Mouse (Mus musculus) C2C12 (cell line): ENCODE data around the gene Usp1. TPM values are rescaled to one million over a fixed set of nuclear protein-coding genes. Genes with fewer than 3 reads are reported as not detected.
"Not testable (repeated sequence)": the region's sequence is repeated elsewhere in the genome, so short reads cannot be mapped to it uniquely, and the experiment has no call there.

Experiments used
- H3K27me3 ChIP-seq: one replicate; pipeline ENCODE4 v1.6.1; 2011; ENCODE audit not compliant: control insufficient read depth, insufficient read depth, insufficient read length
- H3K36me3 ChIP-seq: one replicate; pipeline ENCODE4 v1.6.1; 2011; ENCODE audit not compliant: control insufficient read depth, insufficient read depth
- H3K4me3 ChIP-seq: one replicate; pipeline ENCODE4 v1.5.1; 2011; ENCODE audit warnings: mild to moderate bottlenecking, control low read depth; ENCODE audit not compliant: poor library complexity, insufficient read depth, severe bottlenecking
- H3K79me2 ChIP-seq: one replicate; pipeline ENCODE4 v1.6.1; 2011; ENCODE audit not compliant: control insufficient read depth, insufficient read depth
- H3K79me3 ChIP-seq: one replicate; pipeline ENCODE4 v1.6.1; 2011; ENCODE audit warnings: low read depth, control low read depth
- H3ac ChIP-seq: one replicate; pipeline ENCODE3; 2011; ENCODE audit warnings: low read depth; ENCODE audit not compliant: control insufficient read depth, insufficient read length
- CEBPB ChIP-seq: IDR thresholded peaks from one replicate; pipeline ENCODE4 v1.6.1; 2011; ENCODE audit warnings: low read depth, mild to moderate bottlenecking, control low read depth, moderate library complexity
- CTCF ChIP-seq: IDR thresholded peaks from one replicate; pipeline ENCODE4 v1.5.1; 2011; ENCODE audit not compliant: control insufficient read depth, insufficient read depth, insufficient read length
- FOSL1 ChIP-seq: IDR thresholded peaks from one replicate; pipeline ENCODE4 v1.8.0; 2011; ENCODE audit warnings: mild to moderate bottlenecking, low read length; ENCODE audit not compliant: poor library complexity, insufficient read depth, severe bottlenecking
- MAX ChIP-seq: IDR thresholded peaks from one replicate; pipeline ENCODE4 v1.6.1; 2011; ENCODE audit warnings: mild to moderate bottlenecking, control low read depth
- MYOD1 ChIP-seq: IDR thresholded peaks from one replicate; pipeline ENCODE4 v1.6.1; 2011; ENCODE audit warnings: low read depth; ENCODE audit not compliant: control insufficient read depth, insufficient read length
- MYOG ChIP-seq: IDR thresholded peaks from one replicate; pipeline ENCODE4 v1.6.1; 2011; ENCODE audit not compliant: control insufficient read depth, insufficient read length; ENCODE audit errors: extremely low read depth
- USF1 ChIP-seq: IDR thresholded peaks from one replicate; pipeline ENCODE4 v1.6.1; 2011; ENCODE audit warnings: low read depth, mild to moderate bottlenecking, control low read depth, moderate library complexity
- polyA plus RNA-seq: library from polyadenylated mRNA; unstranded; fragments of >200 nt; fragmentation: generic; extraction: Trizol; gene quantifications from one replicate; pipeline ENCODE4 v1.2.1, GENCODE M21; 2012; ENCODE audit warnings: missing spikeins

The Usp1 gene
- polyA plus RNA-seq, 1 experiment: 28.6 TPM

GRCm38 (mm10) chr4:98969946-98970345, 46.3 kb downstream of the Usp1 start:
- Histone ChIP-seq H3K36me3 (peaks cover 68% of the 10 kb centered on the region), H3K4me3 (no peak overlapping the region), H3K79me2 (no peaks in the 10 kb centered on the region), H3K27me3 (no peaks in the 10 kb centered on the region), H3K79me3 (no peaks in the 10 kb centered on the region), H3ac (no peak overlapping the region)
- TF ChIP-seq CTCF (peak; percentile 19), FOSL1 (no peak), CEBPB (no peak), MYOG (no peak), USF1 (no peak), MYOD1 (no peak), MAX (no peak)

- H3K27me3 ChIP-seq: no peaks in the 10 kb centered on the region
- TF ChIP-seq MYOD1 (no peak), FOSL1 (no peak), MAX (no peak), CTCF (no peak), USF1 (no peak), CEBPB (no peak), MYOG (no peak)
- H3K4me3 ChIP-seq: no peak overlapping the region
- no peak overlapping the region for H3ac ChIP-seq
- H3K79me2 ChIP-seq: no peaks in the 10 kb centered on the region
- H3K36me3 ChIP-seq: peaks cover 61% of the 10 kb centered on the region
- no peaks in the 10 kb centered on the region for H3K79me3 ChIP-seq
Measured at GRCm38 (mm10) chr4:98975741-98976140, 52.1 kb downstream of the Usp1 start.

DNA sequence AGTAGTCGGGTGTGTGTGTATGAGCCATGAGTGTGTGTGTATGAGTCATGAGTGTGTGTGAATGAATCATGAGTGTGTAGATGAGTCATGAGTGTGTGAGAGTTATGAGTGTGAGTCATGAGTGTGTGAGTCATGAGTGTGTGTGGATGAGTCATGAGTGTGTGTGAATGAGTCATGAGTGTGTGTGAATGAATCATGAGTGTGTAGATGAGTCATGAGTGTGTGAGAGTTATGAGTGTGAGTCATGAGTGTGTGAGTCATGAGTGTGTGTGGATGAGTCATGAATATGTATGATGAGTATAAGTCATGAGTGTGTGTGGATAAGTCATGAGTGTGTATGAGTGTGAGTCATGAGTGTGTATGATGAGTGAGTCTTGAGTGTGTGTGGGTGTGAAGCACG, 54.7 kb downstream of the Usp1 start:
- H3K36me3 ChIP-seq: peaks cover 48% of the 10 kb centered on the region
- H3K4me3 ChIP-seq, H3ac ChIP-seq, H3K79me2 ChIP-seq, H3K27me3 ChIP-seq, H3K79me3 ChIP-seq: not testable (repeated sequence)
- TF ChIP-seq FOSL1: peak; percentile 76

DNA sequence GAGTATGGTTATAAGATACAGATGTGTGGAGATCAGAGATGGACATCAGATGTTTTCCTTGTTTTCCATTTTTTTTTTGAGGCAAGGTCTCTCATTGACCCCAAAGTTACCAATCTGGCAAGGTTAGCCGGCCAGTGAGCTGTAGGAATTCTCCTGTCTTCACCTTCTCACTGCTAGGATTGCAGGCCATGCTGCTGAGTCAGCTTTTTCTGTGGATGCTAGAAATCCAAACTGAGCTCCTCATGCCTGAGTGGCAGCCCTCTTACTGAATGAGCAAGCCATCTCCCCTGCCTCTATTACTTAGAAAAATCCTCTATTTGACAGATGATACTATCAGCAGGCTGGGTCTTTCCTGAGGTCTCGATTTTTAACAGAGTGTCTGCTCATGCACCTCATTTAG, 55.1 kb downstream of the Usp1 start:
- Histone ChIP-seq H3K27me3 (no peaks in the 10 kb centered on the region), H3K4me3 (no peak overlapping the region), H3K79me2 (no peaks in the 10 kb centered on the region), H3K36me3 (peaks cover 46% of the 10 kb centered on the region), H3K79me3 (no peaks in the 10 kb centered on the region), H3ac (no peak overlapping the region)
- no peak for TF ChIP-seq MAX
- TF ChIP-seq MYOD1: no peak
- no peak for TF ChIP-seq FOSL1
- TF ChIP-seq MYOG: no peak
- TF ChIP-seq USF1: no peak
- TF ChIP-seq CTCF: no peak
- no peak for TF ChIP-seq CEBPB

DNA sequence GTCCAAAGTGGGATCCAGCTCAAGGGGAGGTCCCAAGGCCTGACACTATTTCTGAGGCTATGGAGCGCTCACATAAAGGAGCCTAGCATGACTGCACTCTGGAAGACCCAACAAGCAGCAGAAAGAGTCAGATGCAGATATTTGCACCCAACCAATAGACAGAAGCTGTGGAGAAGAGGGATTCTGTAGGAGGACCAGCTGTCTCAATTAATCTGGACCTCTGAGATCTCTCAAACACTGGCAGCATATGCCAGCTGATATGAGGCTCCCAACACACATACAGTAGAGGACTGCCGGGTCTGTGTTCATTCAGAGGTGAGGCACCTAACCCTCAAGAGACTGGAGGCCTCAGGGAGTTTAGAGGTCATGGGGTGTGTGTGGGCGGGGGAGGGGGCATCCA, 56.4 kb downstream of the Usp1 start:
- not testable (repeated sequence) for H3K4me3 ChIP-seq, H3K27me3 ChIP-seq, H3K79me2 ChIP-seq, H3ac ChIP-seq, H3K79me3 ChIP-seq
- peaks cover 49% of the 10 kb centered on the region for H3K36me3 ChIP-seq

DNA sequence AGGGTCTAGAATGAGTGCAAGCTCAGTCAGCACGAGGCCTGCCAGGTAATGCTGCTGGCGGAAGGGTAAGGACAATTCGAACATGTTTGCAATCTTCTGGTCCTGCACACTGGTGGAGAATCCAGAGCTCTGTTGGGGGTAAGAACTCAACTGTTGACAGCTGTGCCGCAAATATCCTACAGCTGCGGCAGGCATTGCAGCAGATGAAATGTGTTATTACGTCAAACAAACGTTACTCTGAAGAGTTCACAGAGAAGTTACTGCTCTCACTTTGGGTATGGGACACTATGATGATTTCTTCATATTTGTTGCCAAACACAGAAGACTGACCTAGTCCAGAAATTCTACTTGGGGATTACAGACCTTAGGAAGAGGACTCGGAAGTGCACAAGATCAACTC, 61.1 kb downstream of the Usp1 start:
- Histone ChIP-seq H3K27me3 (no peaks in the 10 kb centered on the region), H3ac (no peak overlapping the region), H3K4me3 (no peak overlapping the region), H3K36me3 (peaks cover 50% of the 10 kb centered on the region), H3K79me3 (no peaks in the 10 kb centered on the region), H3K79me2 (no peaks in the 10 kb centered on the region)
- no peak for TF ChIP-seq MYOG
- TF ChIP-seq MAX: no peak
- TF ChIP-seq CEBPB: no peak
- TF ChIP-seq FOSL1: no peak
- TF ChIP-seq MYOD1: no peak
- TF ChIP-seq CTCF: no peak
- TF ChIP-seq USF1: no peak

Other genes starting within 250 kb of the Usp1 start
- gene L1td1, start 197.1 kb upstream of the Usp1 start, polyA plus RNA-seq: not detected
- not detected for gene Kank4, start 106.3 kb upstream of the Usp1 start, polyA plus RNA-seq
- not detected for gene I0C0044D17Rik, start 100.0 kb upstream of the Usp1 start, polyA plus RNA-seq
- gene Angptl3, start 107.1 kb downstream of the Usp1 start, polyA plus RNA-seq: 0.05 TPM
- gene Dock7, start 197.1 kb downstream of the Usp1 start, polyA plus RNA-seq: 30.2 TPM